Mouse (Mus musculus): ENCODE measurements around the gene Orai1. TPM values are rescaled to one million over a fixed set of nuclear protein-coding genes. Genes with fewer than 3 reads are reported as not detected.
A peak's percentile ranks its signal among the peaks of the same experiment; 100 is the strongest.

The Orai1 gene
- polyA plus RNA-seq, 1 experiment from 2014 or later: 19.3 TPM

- no peak for ATAC-seq
- Histone ChIP-seq H3K4me2 (replicated peaks) (no peak overlapping the region), H3K9me3 (no peaks in the 10 kb centered on the region), H3K36me3 (no peaks in the 10 kb centered on the region), H3K27me3 (replicated peaks) (no peaks in the 10 kb centered on the region), H3K27ac (no peak overlapping the region), H3K9ac (no peak overlapping the region), H3K4me1 (replicated peaks) (peaks cover 17% of the 10 kb centered on the region), H3K4me3 (replicated peaks) (no peak overlapping the region)
- WGBS: 81% methylated on average over 3 of the region's 3 CpGs
These were observed 48.3 kb downstream of the Orai1 start for GRCm38 (mm10) chr5:123063141-123063540.

GRCm38 (mm10) chr5:123064207-123064606 lies 49.3 kb downstream of the Orai1 start:
- H3K27ac ChIP-seq: no peak overlapping the region
- H3K4me3 ChIP-seq (replicated peaks): no peak overlapping the region
- H3K27me3 ChIP-seq (replicated peaks): no peaks in the 10 kb centered on the region
- no peak overlapping the region for H3K4me2 ChIP-seq (replicated peaks)
- no peaks in the 10 kb centered on the region for H3K36me3 ChIP-seq
- 30% methylated on average over 6 of the region's 6 CpGs for whole genome bisulfite sequencing
- no peaks in the 10 kb centered on the region for H3K9me3 ChIP-seq
- no peak overlapping the region for H3K9ac ChIP-seq
- H3K4me1 ChIP-seq (replicated peaks): peaks cover 14% of the 10 kb centered on the region
- ATAC-seq: no peak

GRCm38 (mm10) chr5:123067395-123067995 lies 52.6 kb downstream of the Orai1 start:
- Histone ChIP-seq H3K27ac (no peak overlapping the region), H3K36me3 (no peaks in the 10 kb centered on the region), H3K9me3 (no peaks in the 10 kb centered on the region), H3K27me3 (replicated peaks) (no peaks in the 10 kb centered on the region), H3K9ac (no peak overlapping the region), H3K4me1 (replicated peaks) (no peaks in the 10 kb centered on the region), H3K4me3 (replicated peaks) (no peak overlapping the region), H3K4me2 (replicated peaks) (no peak overlapping the region)
- 14% methylated on average over 6 of the region's 6 CpGs for WGBS
- peak; percentile 80 for ATAC-seq

GRCm38 (mm10) chr5:123068115-123068514 lies 53.2 kb downstream of the Orai1 start, which contains the start of gene Tmem120b:
TSS of gene Tmem120b (plus strand) at chr5:123068415.
- Histone ChIP-seq H3K9me3 (no peaks in the 10 kb centered on the region), H3K4me3 (replicated peaks) (no peak within 1 kb of the TSS), H3K36me3 (no peaks in the 10 kb centered on the region), H3K4me2 (replicated peaks) (no peak within 1 kb of the TSS), H3K27me3 (replicated peaks) (no peaks in the 10 kb centered on the region), H3K4me1 (replicated peaks) (no peaks in the 10 kb centered on the region), H3K27ac (no peak within 1 kb of the TSS), H3K9ac (no peak within 1 kb of the TSS)
- 86% methylated on average over 12 of the region's 12 CpGs for WGBS
- no peak for ATAC-seq

GRCm38 (mm10) chr5:123068714-123069113 lies 53.8 kb downstream of the Orai1 start:
- ATAC-seq: no peak
- H3K4me2 ChIP-seq (replicated peaks): no peak overlapping the region
- 95% methylated on average over 2 of the region's 2 CpGs for WGBS
- H3K9ac ChIP-seq: no peak overlapping the region
- H3K27me3 ChIP-seq (replicated peaks): no peaks in the 10 kb centered on the region
- H3K9me3 ChIP-seq: no peaks in the 10 kb centered on the region
- no peaks in the 10 kb centered on the region for H3K4me1 ChIP-seq (replicated peaks)
- no peak overlapping the region for H3K4me3 ChIP-seq (replicated peaks)
- H3K27ac ChIP-seq: no peak overlapping the region
- H3K36me3 ChIP-seq: no peaks in the 10 kb centered on the region

- Histone ChIP-seq H3K9ac (peak overlapping the region; percentile 74), H3K9me3 (no peaks in the 10 kb centered on the region), H3K4me3 (replicated peaks) (peak overlapping the region; percentile 74), H3K4me2 (replicated peaks) (peak overlapping the region; percentile 99), H3K27me3 (replicated peaks) (no peaks in the 10 kb centered on the region), H3K4me1 (replicated peaks) (peaks cover 18% of the 10 kb centered on the region), H3K36me3 (no peaks in the 10 kb centered on the region), H3K27ac (peak overlapping the region; percentile 40; the same call in 1 of the 2 replicates)
- ATAC-seq: peak; percentile 99
- 6% methylated on average over 45 of the region's 45 CpGs for WGBS
These were observed 60.9 kb downstream of the Orai1 start for GRCm38 (mm10) chr5:123075576-123076418.

- peak overlapping the region; percentile 40; the same call in 1 of the 2 replicates for H3K27ac ChIP-seq
- no peaks in the 10 kb centered on the region for H3K9me3 ChIP-seq
- peak overlapping the region; percentile 74 for H3K9ac ChIP-seq
- 3% methylated on average over 35 of the region's 35 CpGs for WGBS
- H3K36me3 ChIP-seq: no peaks in the 10 kb centered on the region
- H3K4me2 ChIP-seq (replicated peaks): peak overlapping the region; percentile 99
- ATAC-seq: peak; percentile 91
- peaks cover 18% of the 10 kb centered on the region for H3K4me1 ChIP-seq (replicated peaks)
- H3K27me3 ChIP-seq (replicated peaks): no peaks in the 10 kb centered on the region
- peak overlapping the region; percentile 74 for H3K4me3 ChIP-seq (replicated peaks)
These were observed 61.8 kb downstream of the Orai1 start for GRCm38 (mm10) chr5:123076419-123077281.

GRCm38 (mm10) chr5:123079568-123079967 lies 64.7 kb downstream of the Orai1 start:
- Histone ChIP-seq H3K4me3 (replicated peaks) (no peak overlapping the region), H3K36me3 (no peaks in the 10 kb centered on the region), H3K9me3 (no peaks in the 10 kb centered on the region), H3K9ac (no peak overlapping the region), H3K4me1 (replicated peaks) (peaks cover 18% of the 10 kb centered on the region), H3K4me2 (replicated peaks) (no peak overlapping the region), H3K27me3 (replicated peaks) (no peaks in the 10 kb centered on the region), H3K27ac (no peak overlapping the region)
- ATAC-seq: no peak
- WGBS: 59% methylated on average over 1 of the region's 1 CpGs

GRCm38 (mm10) chr5:123080041-123080440 lies 65.2 kb downstream of the Orai1 start:
- H3K9me3 ChIP-seq: no peaks in the 10 kb centered on the region
- no peaks in the 10 kb centered on the region for H3K27me3 ChIP-seq (replicated peaks)
- 0 out of 2 replicates have a peak overlapping the region, but pooled peaks have one; percentile 9 for H3K4me2 ChIP-seq (replicated peaks)
- H3K9ac ChIP-seq: no peak overlapping the region
- H3K27ac ChIP-seq: no peak overlapping the region
- H3K36me3 ChIP-seq: no peaks in the 10 kb centered on the region
- no peak for ATAC-seq
- WGBS: 43% methylated on average over 8 of the region's 8 CpGs
- H3K4me1 ChIP-seq (replicated peaks): peaks cover 18% of the 10 kb centered on the region
- no peak overlapping the region for H3K4me3 ChIP-seq (replicated peaks)

Other genes with a start within 250 kb of the Orai1 start
- gene Camkk2, start 235.7 kb upstream of the Orai1 start, polyA plus RNA-seq (2015; fragmentation: Nextera tagmentation; extraction: Ambion mirVana): 20.5 and 23.8 TPM in 2 replicates
- 362 and 376 TPM in 2 replicates for gene Anapc5, start 193.7 kb upstream of the Orai1 start, polyA plus RNA-seq (2015; fragmentation: Nextera tagmentation; extraction: Ambion mirVana)
- gene Rnf34, start 165.0 kb upstream of the Orai1 start, polyA plus RNA-seq (2015; fragmentation: Nextera tagmentation; extraction: Ambion mirVana): 25.9 and 30.7 TPM in 2 replicates
- gene Kdm2b, start 25.3 kb upstream of the Orai1 start, polyA plus RNA-seq (2015; fragmentation: Nextera tagmentation; extraction: Ambion mirVana): 27.2 and 29.4 TPM in 2 replicates
- gene Morn3, start 31.9 kb downstream of the Orai1 start, polyA plus RNA-seq (2015; fragmentation: Nextera tagmentation; extraction: Ambion mirVana): 0.45 TPM in 1 of 2 replicates, not detected in the other
- 8.4 and 10.1 TPM in 2 replicates for gene Tmem120b, start 53.3 kb downstream of the Orai1 start, polyA plus RNA-seq (2015; fragmentation: Nextera tagmentation; extraction: Ambion mirVana)
- gene Rhof, start 117.6 kb downstream of the Orai1 start, polyA plus RNA-seq (2015; fragmentation: Nextera tagmentation; extraction: Ambion mirVana): 1.7 and 2.3 TPM in 2 replicates
- 7.6 and 8.4 TPM in 2 replicates for gene Setd1b, start 127.1 kb downstream of the Orai1 start, polyA plus RNA-seq (2015; fragmentation: Nextera tagmentation; extraction: Ambion mirVana)
- 68.5 and 69.1 TPM in 2 replicates for gene Psmd9, start 154.3 kb downstream of the Orai1 start, polyA plus RNA-seq (2015; fragmentation: Nextera tagmentation; extraction: Ambion mirVana)
- 4.7 and 6.8 TPM in 2 replicates for gene Hpd, start 167.7 kb downstream of the Orai1 start, polyA plus RNA-seq (2015; fragmentation: Nextera tagmentation; extraction: Ambion mirVana)
- gene Wdr66, start 237.0 kb downstream of the Orai1 start, polyA plus RNA-seq (2015; fragmentation: Nextera tagmentation; extraction: Ambion mirVana): 0.74 and 0.79 TPM in 2 replicates

Measured in intestine, embryonic 15.5 days (tissue).